Mouse (Mus musculus): ENCODE data around the gene Pced1b. TPM values are rescaled to one million over a fixed set of nuclear protein-coding genes. Genes with fewer than 3 reads are reported as not detected.

The Pced1b gene
- polyA plus RNA-seq, 1 experiment from 2014 or later = 5.7 TPM

DNA sequence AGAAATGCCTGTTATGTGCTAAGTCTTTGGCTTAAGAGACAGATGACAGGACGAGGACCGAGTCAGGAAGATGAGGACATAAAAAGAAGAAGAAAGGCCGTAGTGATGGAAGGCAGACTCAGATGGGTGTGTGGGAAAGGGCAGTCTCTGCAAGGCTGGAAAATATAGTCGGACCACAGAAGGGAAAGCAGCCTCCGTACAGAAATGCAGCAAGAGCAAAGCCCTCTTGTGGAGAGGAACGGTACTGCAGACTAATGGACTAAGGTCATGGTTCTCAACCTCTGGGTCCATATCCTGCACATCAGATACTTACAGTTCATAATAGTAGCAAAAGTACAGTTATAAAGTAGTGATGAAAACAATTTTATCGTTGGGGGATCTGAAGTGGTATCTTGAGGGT lies 11.7 kb upstream of the Pced1b start:
- Histone ChIP-seq H3K4me2 (no peak overlapping the region), H3K9ac (no peak overlapping the region), H3K27me3 (no peaks in the 10 kb centered on the region), H3K36me3 (no peaks in the 10 kb centered on the region), H3K4me3 (no peak overlapping the region), H3K27ac (replicated peaks) (no peak overlapping the region), H3K9me3 (peaks cover 4% of the 10 kb centered on the region; the same call in 1 of the 2 replicates), H3K4me1 (replicated peaks) (no peaks in the 10 kb centered on the region)
- WGBS = 30% methylated on average over 7 of the region's 7 CpGs
- no peak for ATAC-seq (ENCODE audit: low FRiP score, low read depth)

DNA sequence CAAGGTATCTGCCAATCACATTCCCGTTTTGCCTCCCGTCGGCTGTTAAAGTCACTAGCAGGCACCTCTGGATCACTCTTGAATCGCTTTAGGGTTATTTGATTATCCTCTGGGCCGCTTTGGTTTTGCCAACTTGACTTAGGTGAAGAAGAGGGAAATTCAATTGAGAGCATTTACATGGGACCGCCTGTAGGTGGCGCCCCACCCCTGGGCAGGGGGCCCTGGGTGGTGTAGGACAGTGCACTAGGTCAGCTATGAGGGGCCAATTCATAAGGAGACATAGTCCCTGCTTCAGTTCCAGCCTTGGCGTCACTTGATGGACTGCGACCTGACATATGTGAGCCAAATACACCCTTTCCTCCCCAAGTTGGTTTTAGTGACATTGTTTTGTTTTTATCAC lies 10.0 kb upstream of the Pced1b start:
- H3K27me3 ChIP-seq = no peaks in the 10 kb centered on the region
- no peak for ATAC-seq (ENCODE audit: low FRiP score, low read depth)
- WGBS = 52% methylated on average over 9 of the region's 9 CpGs
- H3K4me1 ChIP-seq (replicated peaks) = no peaks in the 10 kb centered on the region
- H3K4me2 ChIP-seq = no peak overlapping the region
- H3K9me3 ChIP-seq = peaks cover 4% of the 10 kb centered on the region; the same call in 1 of the 2 replicates
- H3K9ac ChIP-seq = no peak overlapping the region
- H3K4me3 ChIP-seq = no peak overlapping the region
- no peaks in the 10 kb centered on the region for H3K36me3 ChIP-seq
- H3K27ac ChIP-seq (replicated peaks) = no peak overlapping the region

DNA sequence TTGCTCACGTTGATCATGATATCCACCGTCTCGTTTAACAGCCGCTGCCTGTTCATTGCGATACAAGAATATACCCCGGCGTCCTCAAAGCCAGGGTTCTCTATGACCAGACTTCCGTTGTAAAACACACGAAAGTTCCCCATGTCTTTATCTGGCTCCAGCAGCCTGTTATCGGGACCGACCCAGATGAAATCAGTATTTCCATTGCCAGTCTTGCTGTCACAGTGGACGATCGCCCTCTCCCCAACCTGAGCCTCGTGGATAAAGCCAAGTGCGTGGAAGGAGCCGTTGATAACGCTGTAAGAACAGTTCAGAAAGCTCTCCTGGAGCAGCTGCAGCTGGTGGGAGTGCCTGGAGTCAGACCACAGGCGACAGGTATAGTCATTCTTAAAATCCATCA lies 1.5 kb upstream of the Pced1b start:
- Histone ChIP-seq H3K4me1 (replicated peaks) (peaks cover 28% of the 10 kb centered on the region), H3K4me3 (no peak overlapping the region), H3K4me2 (0 out of 2 replicates have a peak overlapping the region, but pooled peaks have one; percentile 67), H3K9me3 (no peaks in the 10 kb centered on the region), H3K27ac (replicated peaks) (no peak overlapping the region), H3K27me3 (0 out of 2 replicates have a peak, but pooled peaks cover 3% of the 10 kb centered on the region), H3K36me3 (no peaks in the 10 kb centered on the region), H3K9ac (no peak overlapping the region)
- ATAC-seq (ENCODE audit: low FRiP score, low read depth) = no peak
- WGBS = 86% methylated on average over 18 of the region's 18 CpGs

DNA sequence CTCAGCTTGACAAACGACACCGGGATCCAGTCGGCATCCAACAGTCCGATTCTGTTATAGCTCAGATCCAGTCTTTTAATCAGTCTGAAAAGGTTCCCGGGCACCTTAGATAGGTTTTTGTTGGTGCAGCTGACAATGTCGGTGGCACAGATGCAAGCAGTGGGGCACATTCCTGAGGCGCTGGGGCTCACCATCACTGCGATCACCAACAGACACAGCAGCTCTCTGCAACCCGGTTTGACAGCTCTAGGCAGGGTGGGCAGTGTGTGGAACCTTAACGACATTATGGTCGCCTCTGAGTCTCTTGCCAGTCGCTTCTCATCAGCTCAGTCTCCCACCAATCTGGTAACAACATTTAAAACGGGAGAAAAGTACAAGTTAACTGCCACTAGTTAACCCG lies 651 bp upstream of the Pced1b start:
- Histone ChIP-seq H3K27me3 (0 out of 2 replicates have a peak, but pooled peaks cover 3% of the 10 kb centered on the region), H3K9me3 (no peaks in the 10 kb centered on the region), H3K4me1 (replicated peaks) (peaks cover 28% of the 10 kb centered on the region), H3K36me3 (no peaks in the 10 kb centered on the region), H3K4me2 (peak overlapping the region; percentile 67), H3K27ac (replicated peaks) (no peak overlapping the region), H3K9ac (0 out of 2 replicates have a peak overlapping the region, but pooled peaks have one; percentile 88), H3K4me3 (peak overlapping the region; percentile 78)
- 26% methylated on average over 14 of the region's 14 CpGs for WGBS
- ATAC-seq (ENCODE audit: low FRiP score, low read depth) = no peak

DNA sequence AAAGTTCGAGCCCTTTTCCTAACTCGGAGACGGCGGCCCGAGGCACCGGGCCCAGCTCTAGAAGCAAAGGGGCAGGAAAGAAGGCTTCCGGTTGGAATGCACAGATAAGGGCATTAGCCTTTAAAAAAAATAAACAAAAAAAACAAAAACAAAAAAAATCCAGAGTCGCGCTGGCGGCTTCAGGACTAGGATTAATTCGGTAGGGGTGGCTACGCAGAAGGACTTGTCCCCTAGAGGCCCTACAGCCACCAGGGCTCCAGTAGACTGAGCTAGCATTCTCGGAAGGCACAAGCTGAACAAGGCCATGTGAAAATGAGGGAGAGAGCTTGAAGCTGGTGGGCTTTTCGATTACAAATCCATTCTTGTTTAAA lies 869 bp downstream of the Pced1b start:
- under 1% methylated on average over 14 of the region's 14 CpGs for WGBS
- ATAC-seq (ENCODE audit: low FRiP score, low read depth) = peak; percentile 24; the same call in 1 of the 2 replicates

DNA sequence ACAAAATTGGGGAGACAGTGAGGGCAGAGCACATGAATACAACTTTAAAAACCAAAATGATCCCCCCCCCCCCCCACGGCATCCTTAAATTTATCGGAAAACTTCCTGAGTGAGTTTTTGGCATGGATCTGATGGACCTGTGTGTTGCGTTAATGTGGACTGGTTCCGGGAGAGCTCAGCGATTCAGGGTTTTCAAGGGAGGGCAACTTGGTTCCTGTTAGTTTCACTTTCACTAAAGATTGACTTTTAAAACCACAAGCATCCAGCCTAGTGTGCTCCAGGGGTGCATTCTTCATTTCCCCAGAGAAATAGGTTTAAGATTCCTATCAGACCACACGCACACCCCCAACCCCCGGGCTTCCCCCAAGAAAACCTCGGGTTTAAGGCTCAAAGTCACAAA lies 1.4 kb downstream of the Pced1b start:
- peaks cover 21% of the 10 kb centered on the region for H3K4me1 ChIP-seq (replicated peaks)
- 52% methylated on average over 8 of the region's 8 CpGs for WGBS
- H3K4me2 ChIP-seq = peak overlapping the region; percentile 67
- H3K27me3 ChIP-seq = 0 out of 2 replicates have a peak, but pooled peaks cover 3% of the 10 kb centered on the region
- peak overlapping the region; percentile 88 for H3K9ac ChIP-seq
- H3K36me3 ChIP-seq = no peaks in the 10 kb centered on the region
- peak overlapping the region; percentile 78 for H3K4me3 ChIP-seq
- H3K9me3 ChIP-seq = no peaks in the 10 kb centered on the region
- no peak for ATAC-seq (ENCODE audit: low FRiP score, low read depth)
- H3K27ac ChIP-seq (replicated peaks) = peak overlapping the region; percentile 88

More for the DNA sequence above, 869 bp downstream of the Pced1b start:
- Histone ChIP-seq H3K4me2 (peak overlapping the region; percentile 67), H3K36me3 (no peaks in the 10 kb centered on the region), H3K9me3 (no peaks in the 10 kb centered on the region), H3K4me3 (peak overlapping the region; percentile 78), H3K9ac (peak overlapping the region; percentile 88), H3K27me3 (0 out of 2 replicates have a peak, but pooled peaks cover 3% of the 10 kb centered on the region), H3K4me1 (replicated peaks) (peaks cover 26% of the 10 kb centered on the region), H3K27ac (replicated peaks) (peak overlapping the region; percentile 88)

DNA sequence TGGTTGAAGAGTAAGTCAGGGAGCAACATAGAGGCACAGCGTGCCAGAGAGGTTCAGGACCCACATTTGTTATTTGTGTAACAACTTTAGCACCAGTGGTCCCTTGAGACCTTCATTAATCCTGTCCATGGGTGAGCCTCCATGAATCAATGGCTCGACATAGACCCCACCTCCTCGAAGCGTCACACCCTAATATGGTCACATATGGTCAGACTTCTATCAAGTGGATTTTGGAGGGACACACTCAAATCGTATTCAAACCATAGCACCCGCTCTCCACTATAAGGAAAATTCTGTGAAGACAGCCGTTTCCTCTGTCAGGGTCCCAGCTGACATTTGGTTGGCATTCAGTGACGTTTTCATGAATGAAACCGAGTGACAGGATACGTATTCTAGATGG lies 2.4 kb downstream of the Pced1b start:
- Histone ChIP-seq H3K27me3 (0 out of 2 replicates have a peak, but pooled peaks cover 3% of the 10 kb centered on the region), H3K36me3 (no peaks in the 10 kb centered on the region), H3K4me2 (no peak overlapping the region), H3K4me3 (no peak overlapping the region), H3K4me1 (replicated peaks) (peaks cover 17% of the 10 kb centered on the region), H3K9me3 (no peaks in the 10 kb centered on the region), H3K9ac (no peak overlapping the region), H3K27ac (replicated peaks) (no peak overlapping the region)
- no peak for ATAC-seq (ENCODE audit: low FRiP score, low read depth)
- WGBS = 94% methylated on average over 10 of the region's 10 CpGs

DNA sequence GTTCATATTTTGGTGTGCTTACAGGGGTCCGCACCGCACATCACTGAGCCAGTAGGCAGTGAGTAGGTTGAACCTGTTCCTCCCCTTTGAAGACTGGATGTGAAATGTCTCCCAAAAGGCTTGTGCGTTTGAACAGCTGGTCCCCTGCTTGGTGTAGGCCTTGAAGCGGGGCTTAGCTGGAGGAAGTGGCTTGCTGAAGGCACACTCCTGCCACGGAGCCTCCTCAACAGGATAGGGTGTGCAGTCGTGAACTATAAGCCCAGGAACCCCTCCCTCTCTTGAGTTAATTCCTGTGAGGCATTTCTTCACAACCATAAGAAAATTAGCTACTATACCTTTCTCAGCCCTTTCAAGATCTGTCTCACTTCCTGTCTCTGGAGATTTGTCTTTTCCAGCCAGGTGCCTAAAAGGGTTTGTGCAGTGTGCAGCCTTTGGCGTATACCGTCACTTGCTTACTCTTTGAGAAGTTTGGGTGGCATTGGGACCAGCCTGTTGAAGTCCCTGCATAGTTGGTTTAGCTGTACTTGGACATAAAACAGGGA lies 5.7 kb downstream of the Pced1b start:
- H3K4me2 ChIP-seq = no peak overlapping the region
- H3K4me1 ChIP-seq (replicated peaks) = peaks cover 7% of the 10 kb centered on the region
- no peaks in the 10 kb centered on the region for H3K9me3 ChIP-seq
- no peaks in the 10 kb centered on the region for H3K27me3 ChIP-seq
- H3K4me3 ChIP-seq = no peak overlapping the region
- no peak overlapping the region for H3K27ac ChIP-seq (replicated peaks)
- no peak overlapping the region for H3K9ac ChIP-seq
- 88% methylated on average over 8 of the region's 8 CpGs for WGBS
- H3K36me3 ChIP-seq = no peaks in the 10 kb centered on the region
- ATAC-seq (ENCODE audit: low FRiP score, low read depth) = no peak

DNA sequence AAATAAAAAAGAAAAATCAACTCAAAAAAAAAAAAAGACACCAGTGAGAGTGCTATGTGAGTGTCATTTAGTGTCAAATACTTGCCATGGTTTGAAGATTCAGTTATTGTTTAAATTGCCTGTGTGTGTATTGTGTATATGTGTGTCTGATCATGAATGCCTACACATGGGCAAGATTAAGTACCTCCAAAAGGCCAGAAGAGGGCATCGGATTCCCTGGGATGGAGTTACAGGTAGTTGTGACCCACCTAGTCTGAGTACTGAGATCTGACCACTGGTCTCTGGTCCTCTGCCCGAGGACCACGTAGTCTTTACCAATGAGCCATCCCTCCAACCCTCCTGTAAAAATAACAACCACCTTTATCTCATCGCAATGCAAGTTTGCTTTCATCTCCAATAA lies 7.5 kb downstream of the Pced1b start:
- Histone ChIP-seq H3K4me3 (no peak overlapping the region), H3K36me3 (no peaks in the 10 kb centered on the region), H3K4me2 (no peak overlapping the region), H3K27ac (replicated peaks) (no peak overlapping the region), H3K9ac (no peak overlapping the region), H3K27me3 (no peaks in the 10 kb centered on the region), H3K4me1 (replicated peaks) (no peaks in the 10 kb centered on the region), H3K9me3 (no peaks in the 10 kb centered on the region)
- ATAC-seq (ENCODE audit: low FRiP score, low read depth) = no peak
- 93% methylated on average over 4 of the region's 4 CpGs for WGBS

DNA sequence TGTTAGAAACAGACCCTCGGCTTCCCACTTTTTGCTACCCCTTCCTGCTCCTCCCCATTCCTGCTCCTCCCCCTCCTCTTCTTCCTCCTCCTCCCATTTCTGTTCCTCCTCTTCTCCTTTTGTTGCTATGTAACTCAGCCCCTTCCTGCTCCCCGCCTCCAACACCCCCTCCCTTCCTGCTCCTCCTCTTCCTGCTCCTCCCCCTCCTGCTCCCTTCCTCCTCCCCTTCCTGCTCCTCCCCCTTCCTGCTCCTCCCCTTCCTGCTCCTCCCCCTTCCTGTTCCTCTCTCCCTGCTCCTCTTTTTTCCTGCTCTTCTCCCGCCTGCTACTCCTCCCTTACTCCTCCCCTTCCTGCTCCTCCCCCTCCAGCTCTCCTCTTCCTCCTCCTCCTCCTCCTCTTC lies 8.9 kb downstream of the Pced1b start:
- H3K4me2 ChIP-seq = no peak overlapping the region
- H3K27me3 ChIP-seq = no peaks in the 10 kb centered on the region
- H3K9me3 ChIP-seq = no peaks in the 10 kb centered on the region
- no peaks in the 10 kb centered on the region for H3K4me1 ChIP-seq (replicated peaks)
- H3K36me3 ChIP-seq = no peaks in the 10 kb centered on the region
- 86% methylated on average over 3 of the region's 3 CpGs for WGBS
- no peak overlapping the region for H3K27ac ChIP-seq (replicated peaks)
- no peak for ATAC-seq (ENCODE audit: low FRiP score, low read depth)
- no peak overlapping the region for H3K9ac ChIP-seq
- H3K4me3 ChIP-seq = no peak overlapping the region

DNA sequence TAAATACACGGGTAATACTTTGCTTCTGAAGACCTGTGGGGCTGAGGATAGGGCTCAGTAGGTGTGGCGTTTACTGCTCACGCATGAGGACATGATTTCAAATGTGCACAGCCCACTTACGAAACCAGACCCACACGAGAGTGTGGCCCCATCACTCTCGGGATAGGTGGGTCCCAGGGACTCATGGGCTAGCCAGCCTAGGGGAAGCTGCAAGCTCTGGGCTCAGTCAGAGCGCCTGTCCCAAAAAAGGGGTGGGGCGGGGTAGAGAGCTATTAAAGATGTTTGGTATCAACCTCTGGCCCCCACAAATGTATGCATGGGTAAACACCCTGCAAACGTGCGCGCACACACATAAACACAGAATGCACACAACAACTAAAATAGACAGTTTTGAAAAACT lies 9.5 kb downstream of the Pced1b start:
- no peak overlapping the region for H3K27ac ChIP-seq (replicated peaks)
- no peak overlapping the region for H3K4me3 ChIP-seq
- no peaks in the 10 kb centered on the region for H3K4me1 ChIP-seq (replicated peaks)
- H3K27me3 ChIP-seq = no peaks in the 10 kb centered on the region
- no peak for ATAC-seq (ENCODE audit: low FRiP score, low read depth)
- no peaks in the 10 kb centered on the region for H3K9me3 ChIP-seq
- 96% methylated on average over 11 of the region's 11 CpGs for WGBS
- no peaks in the 10 kb centered on the region for H3K36me3 ChIP-seq
- H3K4me2 ChIP-seq = no peak overlapping the region
- no peak overlapping the region for H3K9ac ChIP-seq

DNA sequence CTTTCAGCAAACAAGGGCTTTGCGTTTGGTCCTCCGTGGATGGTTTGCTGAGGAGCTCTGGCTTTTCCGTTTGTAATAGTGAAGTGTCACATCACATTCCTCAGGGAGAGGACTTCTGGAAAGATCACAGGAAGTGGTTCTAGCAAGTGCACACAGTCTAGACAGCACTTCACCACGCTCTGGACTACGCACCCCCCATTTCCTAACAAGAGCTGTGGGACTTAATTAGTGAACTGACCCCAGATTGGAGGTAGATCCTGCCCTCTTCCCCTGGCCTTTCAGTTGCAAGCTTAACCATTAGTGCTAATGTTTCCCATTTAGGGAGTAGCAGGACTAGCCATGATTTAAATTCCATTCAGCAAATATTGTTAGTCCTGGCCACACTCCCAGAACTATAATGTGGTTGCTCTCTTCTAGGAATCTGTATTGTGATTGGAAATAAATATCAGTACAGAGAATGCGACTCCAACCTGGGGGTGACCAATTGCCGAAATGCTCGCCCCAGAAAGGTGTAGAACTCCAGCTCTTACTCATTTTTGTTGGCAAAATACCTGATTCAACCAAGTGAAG lies 10.4 kb downstream of the Pced1b start:
- Histone ChIP-seq H3K4me3 (no peak overlapping the region), H3K4me1 (replicated peaks) (no peaks in the 10 kb centered on the region), H3K27me3 (no peaks in the 10 kb centered on the region), H3K27ac (replicated peaks) (0 out of 2 replicates have a peak overlapping the region, but pooled peaks have one; percentile 9), H3K36me3 (no peaks in the 10 kb centered on the region), H3K4me2 (no peak overlapping the region), H3K9ac (no peak overlapping the region), H3K9me3 (no peaks in the 10 kb centered on the region)
- no peak for ATAC-seq (ENCODE audit: low FRiP score, low read depth)
- WGBS = 78% methylated on average over 8 of the region's 8 CpGs
